Comparison of ENCODE assay signal across 33 mouse cellular contexts in genomic region chr1:39379021-39379420, GRCm38 (mm10). TPM values are rescaled to one million over a fixed set of nuclear protein-coding genes. Genes with fewer than 3 reads are reported as not detected.
DNase-seq lines count a peak whose midpoint lies in the region; ATAC-seq and TF ChIP-seq lines count a peak whose summit lies in the region.
"Had no signal": no experiment of that assay in that cellular context is flagged by ENCODE, and none has a peak within 500 bp of the region (broad histone marks: within the 10 kb centered on the region; RNA-seq: fewer than 3 reads in every experiment).

No protein-coding gene starts in this region.

- DNase-seq in kidney, postnatal 25 days: no peak
- DNase-seq in lung, embryonic 14.5 days: no peak
- no peak for DNase-seq in lung, postnatal 25 days (ENCODE audit: low spot score)
- no peak for DNase-seq in midbrain, postnatal 0 days (ENCODE audit: low spot score)
- no peak for DNase-seq in stomach, postnatal 0 days (ENCODE audit: low spot score)
- no peak for DNase-seq in left cerebral cortex, adult 8-10 months (ENCODE audit: low spot score in 2 of 2)
- DNase-seq: adrenal gland, postnatal 36 days; cerebellum, adult 18-20 months; cerebellum, postnatal 14 days; forebrain, postnatal 0 days; gastrocnemius, postnatal 10 days; heart, postnatal 4 days; kidney, postnatal 14 days; midbrain, embryonic 14.5 days; right cerebral cortex, postnatal 4 days; thymus, postnatal 4 days had no signal

- H3K4me1 ChIP-seq in kidney, embryonic 14.5 days (ENCODE audit: control insufficient read depth, insufficient read depth, low read length): no peaks in the 10 kb centered on the region
- H3K4me1 ChIP-seq in lung, embryonic 14.5 days (ENCODE audit: insufficient read depth): no peaks in the 10 kb centered on the region
- H3K4me1 ChIP-seq in midbrain, postnatal 0 days (ENCODE audit: insufficient read depth, low read length): no peaks in the 10 kb centered on the region
- H3K4me1 ChIP-seq in midbrain, embryonic 15.5 days: no peaks in the 10 kb centered on the region
- no peaks in the 10 kb centered on the region for H3K4me1 ChIP-seq in stomach, postnatal 0 days (replicated peaks; ENCODE audit: control insufficient read depth, insufficient read depth)
- H3K4me1 ChIP-seq: embryonic facial prominence, embryonic 10.5 days; embryonic facial prominence, embryonic 15.5 days; forebrain, embryonic 12.5 days; hindbrain, embryonic 13.5 days; limb, embryonic 13.5 days; lung, embryonic 15.5 days; neural tube, embryonic 12.5 days had no signal

- H3K36me3 ChIP-seq in kidney, embryonic 14.5 days (ENCODE audit: control insufficient read depth, insufficient read depth, low read length): peaks cover 18% of the 10 kb centered on the region; the same call in 1 of the 2 replicates
- peaks cover 15% of the 10 kb centered on the region for H3K36me3 ChIP-seq in lung, embryonic 14.5 days (ENCODE audit: insufficient read depth)
- H3K36me3 ChIP-seq in midbrain, postnatal 0 days (ENCODE audit: insufficient read depth, low read length): peaks cover 29% of the 10 kb centered on the region; the same call in 1 of the 2 replicates
- H3K36me3 ChIP-seq in midbrain, embryonic 15.5 days (replicated peaks): no peaks in the 10 kb centered on the region
- no peaks in the 10 kb centered on the region; the same call in 1 of the 2 replicates for H3K36me3 ChIP-seq in stomach, postnatal 0 days (ENCODE audit: control insufficient read depth, insufficient read depth, low read length)

- H3K4me3 ChIP-seq in kidney, embryonic 14.5 days (ENCODE audit: low read length): no peak overlapping the region
- no peak overlapping the region for H3K4me3 ChIP-seq in lung, embryonic 14.5 days (ENCODE audit: low read depth, low read length)
- H3K4me3 ChIP-seq in midbrain, postnatal 0 days (ENCODE audit: low read depth, low read length): no peak overlapping the region
- H3K4me3 ChIP-seq in midbrain, embryonic 15.5 days: no peak overlapping the region
- H3K4me3 ChIP-seq in stomach, postnatal 0 days (ENCODE audit: low read depth, low read length): no peak overlapping the region
- H3K4me3 ChIP-seq: embryonic facial prominence, embryonic 10.5 days; embryonic facial prominence, embryonic 15.5 days; forebrain, embryonic 12.5 days; hindbrain, embryonic 13.5 days; layer of hippocampus, adult 2 months; left cerebral cortex, adult 2 months; limb, embryonic 13.5 days; liver, embryonic 12.5 days; lung, embryonic 15.5 days; megakaryocyte, embryonic 14.5 days; myocyte; neural tube, embryonic 12.5 days had no signal

- H3K27me3 ChIP-seq in kidney, embryonic 14.5 days (ENCODE audit: control insufficient read depth, insufficient read depth, low read length): no peaks in the 10 kb centered on the region
- no peaks in the 10 kb centered on the region for H3K27me3 ChIP-seq in lung, embryonic 14.5 days (ENCODE audit: insufficient read depth, low read length)
- no peaks in the 10 kb centered on the region for H3K27me3 ChIP-seq in midbrain, postnatal 0 days (ENCODE audit: insufficient read depth, low read length)
- no peaks in the 10 kb centered on the region for H3K27me3 ChIP-seq in midbrain, embryonic 15.5 days (replicated peaks)
- no peaks in the 10 kb centered on the region for H3K27me3 ChIP-seq in stomach, postnatal 0 days (ENCODE audit: control insufficient read depth, insufficient read depth, low read length)
- H3K27me3 ChIP-seq: embryonic facial prominence, embryonic 15.5 days; forebrain, embryonic 12.5 days; hindbrain, embryonic 13.5 days; limb, embryonic 13.5 days; liver, embryonic 12.5 days; lung, embryonic 15.5 days; neural tube, embryonic 12.5 days had no signal

- TF ChIP-seq CTCF in lung, embryonic 14.5 days (IDR thresholded peaks at IDR 0.05; ENCODE audit: low read depth): no peak
- TF ChIP-seq CTCF in midbrain, postnatal 0 days (IDR thresholded peaks at IDR 0.05): no peak
- no peak for TF ChIP-seq CTCF in stomach, postnatal 0 days (IDR thresholded peaks at IDR 0.05; ENCODE audit: low read depth)

- no peak overlapping the region for H3K27ac ChIP-seq in kidney, embryonic 14.5 days (ENCODE audit: low read depth, low read length)
- H3K27ac ChIP-seq in lung, embryonic 14.5 days (ENCODE audit: low read depth): no peak overlapping the region
- H3K27ac ChIP-seq in midbrain, postnatal 0 days (ENCODE audit: low read depth, low read length): no peak overlapping the region
- H3K27ac ChIP-seq in midbrain, embryonic 15.5 days: no peak overlapping the region
- no peak overlapping the region for H3K27ac ChIP-seq in stomach, postnatal 0 days (replicated peaks)
- H3K27ac ChIP-seq: embryonic facial prominence, embryonic 10.5 days; embryonic facial prominence, embryonic 15.5 days; forebrain, embryonic 12.5 days; hindbrain, embryonic 13.5 days; layer of hippocampus, adult 2 months; left cerebral cortex, adult 2 months; limb, embryonic 13.5 days; liver, embryonic 12.5 days; lung, embryonic 15.5 days; neural tube, embryonic 12.5 days had no signal

- no peak overlapping the region for H3K4me2 ChIP-seq in kidney, embryonic 14.5 days (replicated peaks; ENCODE audit: low read depth, low read length)
- no peak overlapping the region for H3K4me2 ChIP-seq in lung, embryonic 14.5 days
- no peak overlapping the region for H3K4me2 ChIP-seq in midbrain, postnatal 0 days (ENCODE audit: low read depth, low read length, poor library complexity, severe bottlenecking)
- no peak overlapping the region for H3K4me2 ChIP-seq in midbrain, embryonic 15.5 days
- H3K4me2 ChIP-seq in stomach, postnatal 0 days (replicated peaks; ENCODE audit: low read depth): no peak overlapping the region
- H3K4me2 ChIP-seq: embryonic facial prominence, embryonic 15.5 days; forebrain, embryonic 12.5 days; heart, embryonic 11.5 days; hindbrain, embryonic 13.5 days; limb, embryonic 13.5 days; liver, embryonic 12.5 days; lung, embryonic 15.5 days; neural tube, embryonic 12.5 days had no signal

- WGBS in kidney, embryonic 14.5 days: 65% methylated on average over 5 of the region's 5 CpGs
- WGBS in lung, embryonic 14.5 days: 58% methylated on average over 5 of the region's 5 CpGs
- 68% methylated on average over 5 of the region's 5 CpGs for WGBS in midbrain, postnatal 0 days
- 78% methylated on average over 5 of the region's 5 CpGs for WGBS in midbrain, embryonic 15.5 days
- 62% methylated on average over 5 of the region's 5 CpGs for WGBS in stomach, postnatal 0 days

- no peak for TF ChIP-seq EP300 in stomach, postnatal 0 days (optimal IDR thresholded peaks at IDR 0.05)

- no peak overlapping the region for H3K9ac ChIP-seq in kidney, embryonic 14.5 days (ENCODE audit: low read depth, low read length)
- H3K9ac ChIP-seq in lung, embryonic 14.5 days: no peak overlapping the region
- H3K9ac ChIP-seq in midbrain, postnatal 0 days (replicated peaks; ENCODE audit: low read length, poor library complexity, severe bottlenecking): peak overlapping the region; percentile 24; the same call in 1 of the 2 replicates
- H3K9ac ChIP-seq in midbrain, embryonic 15.5 days: no peak overlapping the region
- peak overlapping the region; percentile 23; the same call in 1 of the 2 replicates for H3K9ac ChIP-seq in stomach, postnatal 0 days (ENCODE audit: low read length)
- H3K9ac ChIP-seq: embryonic facial prominence, embryonic 15.5 days; forebrain, embryonic 12.5 days; forebrain, postnatal 0 days; hindbrain, embryonic 13.5 days; limb, embryonic 13.5 days; liver, embryonic 12.5 days; lung, embryonic 15.5 days; neural tube, embryonic 12.5 days had no signal

- H3K9me3 ChIP-seq in kidney, embryonic 14.5 days (ENCODE audit: control insufficient read depth, low read length): no peaks in the 10 kb centered on the region
- no peaks in the 10 kb centered on the region for H3K9me3 ChIP-seq in lung, embryonic 14.5 days (ENCODE audit: low read depth, low read length)
- H3K9me3 ChIP-seq in midbrain, postnatal 0 days (ENCODE audit: low read length): no peaks in the 10 kb centered on the region
- H3K9me3 ChIP-seq in midbrain, embryonic 15.5 days: no peaks in the 10 kb centered on the region
- no peaks in the 10 kb centered on the region for H3K9me3 ChIP-seq in stomach, postnatal 0 days (ENCODE audit: control insufficient read depth, low read length)
- H3K9me3 ChIP-seq: embryonic facial prominence, embryonic 10.5 days; embryonic facial prominence, embryonic 15.5 days; forebrain, embryonic 12.5 days; hindbrain, embryonic 13.5 days; limb, embryonic 13.5 days; liver, embryonic 12.5 days; lung, embryonic 15.5 days; megakaryocyte, embryonic 14.5 days; neural tube, embryonic 12.5 days had no signal

- peak; percentile 32; the same call in 1 of the 2 replicates for ATAC-seq in kidney, embryonic 14.5 days (ENCODE audit: low FRiP score, low TSS enrichment)
- ATAC-seq in lung, embryonic 14.5 days (ENCODE audit: insufficient read depth): peak; percentile 45; the same call in 1 of the 2 replicates
- no peak for ATAC-seq in midbrain, postnatal 0 days (ENCODE audit: low FRiP score)
- ATAC-seq in midbrain, embryonic 15.5 days (replicated peaks): no peak
- ATAC-seq in stomach, postnatal 0 days (ENCODE audit: low FRiP score, low TSS enrichment): no peak; the same call in 1 of the 2 replicates
- ATAC-seq: CD4-positive, CD25-positive, alpha-beta regulatory T cell, adult 4 months; forebrain, postnatal 0 days; intestine, postnatal 0 days; liver, embryonic 12.5 days had no signal

RNA-seq across cellular contexts. Expression of gene Rpl31, which starts 11.4 kb away (rescaled TPM):
- polyA plus RNA-seq in kidney, embryonic 14.5 days (2014; fragmentation: Nextera tagmentation; extraction: Ambion mirVana): 756 and 1,061 TPM in 2 replicates
- polyA plus RNA-seq in lung, embryonic 14.5 days (2014; fragmentation: Nextera tagmentation; extraction: Ambion mirVana): 717 and 719 TPM in 2 replicates
- total RNA-seq in midbrain, postnatal 0 days (2014; rRNA removed): 273 and 342 TPM in 2 replicates
- 346 and 367 TPM in 2 replicates for polyA plus RNA-seq in midbrain, postnatal 0 days (2015; fragmentation: Nextera tagmentation; extraction: Ambion mirVana)
- polyA plus RNA-seq in midbrain, embryonic 15.5 days (2015; fragmentation: Nextera tagmentation; extraction: Ambion mirVana): 250 and 292 TPM in 2 replicates
- 479 and 554 TPM in 2 replicates for polyA plus RNA-seq in stomach, postnatal 0 days (2015; fragmentation: Nextera tagmentation; extraction: Ambion mirVana)
- total RNA-seq in left cerebral cortex, adult 8-10 months (2022): 100 to 1,000 TPM; 546 to 598 (median 563) TPM

Comparison
In these comparisons a context has a peak if more than half of its experiments do, and no peak if none do; other contexts are left out.
1. H3K9ac ChIP-seq: peak in midbrain, postnatal 0 days (single experiment) and stomach, postnatal 0 days (single experiment); none in kidney, embryonic 14.5 days (single experiment), lung, embryonic 14.5 days (single experiment) and midbrain, embryonic 15.5 days (single experiment).
2. ATAC-seq: peak in kidney, embryonic 14.5 days (single experiment) and lung, embryonic 14.5 days (single experiment); none in midbrain, postnatal 0 days (single experiment), midbrain, embryonic 15.5 days (single experiment) and stomach, postnatal 0 days (single experiment).